Mouse (Mus musculus) heart, embryonic 15.5 days (tissue): ENCODE measurements around the gene Gnas. TPM values are rescaled to one million over a fixed set of nuclear protein-coding genes. Genes with fewer than 3 reads are reported as not detected.
"Not testable (repeated sequence)": the region's sequence is repeated elsewhere in the genome, so short reads cannot be mapped to it uniquely, and the experiment has no call there.

Source experiments
- ATAC-seq: fragments of 200-750 bp; cut with Nextera tagmentation; replicated peaks from 2 replicates; pipeline ENCODE4 v1.8.0; 2017; ENCODE audit warnings: low read depth, moderate TSS enrichment; ENCODE audit not compliant: insufficient number of reproducible peaks, insufficient read depth, low FRiP score
- H3K27ac ChIP-seq: fragments of 300-500 bp; sonication (generic); 2 replicates; pipeline ENCODE4 v1.5.1; 2015; ENCODE audit warnings: mild to moderate bottlenecking, inconsistent platforms
- H3K27me3 ChIP-seq: fragments of 300-500 bp; sonication (generic); 2 replicates; pipeline ENCODE4 v1.6.1; 2015; ENCODE audit warnings: inconsistent platforms
- H3K36me3 ChIP-seq: fragments of 300-500 bp; sonication (generic); 2 replicates; pipeline ENCODE4 v1.6.1; 2015; ENCODE audit warnings: mild to moderate bottlenecking, inconsistent platforms
- H3K4me1 ChIP-seq: fragments of 300-500 bp; sonication (generic); replicated peaks from 2 replicates; pipeline ENCODE4 v1.6.1; 2015; ENCODE audit warnings: inconsistent platforms
- H3K4me2 ChIP-seq: fragments of 300-500 bp; sonication (generic); 2 replicates; pipeline ENCODE4 v1.6.1; 2015; ENCODE audit warnings: inconsistent platforms, mild to moderate bottlenecking, moderate library complexity
- H3K4me3 ChIP-seq: fragments of 300-500 bp; sonication (generic); 2 replicates; pipeline ENCODE4 v1.5.1; 2015; ENCODE audit warnings: mild to moderate bottlenecking, inconsistent platforms
- H3K9ac ChIP-seq: fragments of 300-500 bp; sonication (generic); 2 replicates; pipeline ENCODE4 v1.6.1; 2015; ENCODE audit warnings: mild to moderate bottlenecking, inconsistent platforms
- H3K9me3 ChIP-seq: fragments of 300-500 bp; sonication (generic); replicated peaks from 2 replicates; pipeline ENCODE4 v1.6.1; 2016; ENCODE audit warnings: inconsistent platforms
- WGBS: fragments of 180-500 bp; shearing (Covaris S2); methylation state at CpG from one replicate; pipeline ENCODE4 v1.1.7; 2015; ENCODE audit warnings: mixed read lengths; 5-methylcytosine and 5-hydroxymethylcytosine counted together
- polyA plus RNA-seq: library from polyadenylated mRNA; unstranded; fragments of >200 nt; fragmentation: Nextera tagmentation; extraction: Ambion mirVana; gene quantifications from 2 replicates; pipeline ENCODE4 v1.2.1, GENCODE M21; 2015

Gnas gene
- polyA plus RNA-seq, 1 experiment from 2014 or later = 1,401 TPM

- WGBS = 37% methylated on average over 5 of the region's 5 CpGs
- H3K4me3 ChIP-seq = no peak overlapping the region
- peaks cover 8% of the 10 kb centered on the region for H3K27me3 ChIP-seq
- H3K36me3 ChIP-seq = no peaks in the 10 kb centered on the region
- H3K9ac ChIP-seq = no peak overlapping the region
- H3K27ac ChIP-seq = no peak overlapping the region
- no peak for ATAC-seq
- no peaks in the 10 kb centered on the region for H3K4me1 ChIP-seq
- H3K9me3 ChIP-seq = no peaks in the 10 kb centered on the region; the same call in 1 of the 2 replicates
- H3K4me2 ChIP-seq = no peak overlapping the region
Measured at GRCm38 (mm10) chr2:174305646-174306045, 21.5 kb downstream of the Gnas start.

DNA sequence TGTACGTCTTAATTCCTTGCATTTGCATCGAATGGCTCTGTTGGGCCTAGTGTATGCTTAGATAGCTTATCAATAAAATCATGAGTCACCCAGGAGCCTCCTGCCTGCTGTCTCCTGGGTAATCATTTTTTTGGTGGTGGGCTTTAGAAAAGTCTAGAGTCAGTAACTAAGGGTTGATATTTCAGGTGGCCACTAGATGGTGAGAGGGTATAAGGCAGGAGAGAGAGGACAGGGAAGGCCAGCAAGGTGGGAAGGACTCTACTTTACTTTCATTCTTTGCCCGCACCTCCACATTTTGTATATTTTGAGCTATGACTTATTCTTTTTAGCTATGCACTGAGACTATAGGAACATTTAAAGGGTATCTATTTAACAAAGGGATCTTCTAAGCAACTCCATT, 23.8 kb downstream of the Gnas start:
- no peak for ATAC-seq
- Histone ChIP-seq H3K27me3 (peaks cover 3% of the 10 kb centered on the region; the same call in 1 of the 2 replicates), H3K4me1 (peaks cover 5% of the 10 kb centered on the region), H3K9me3 (no peaks in the 10 kb centered on the region), H3K9ac (no peak overlapping the region), H3K4me2 (no peak overlapping the region), H3K4me3 (no peak overlapping the region), H3K27ac (no peak overlapping the region), H3K36me3 (no peaks in the 10 kb centered on the region)
- 49% methylated on average over 3 of the region's 3 CpGs for whole genome bisulfite sequencing

- H3K4me2 ChIP-seq = no peak overlapping the region
- H3K9me3 ChIP-seq = no peaks in the 10 kb centered on the region
- no peak overlapping the region for H3K27ac ChIP-seq
- no peak overlapping the region for H3K9ac ChIP-seq
- no peaks in the 10 kb centered on the region for H3K36me3 ChIP-seq
- H3K27me3 ChIP-seq = peaks cover 3% of the 10 kb centered on the region; the same call in 1 of the 2 replicates
- H3K4me1 ChIP-seq = peaks cover 5% of the 10 kb centered on the region
- ATAC-seq = no peak
- WGBS = 13% methylated on average over 7 of the region's 7 CpGs
- no peak overlapping the region for H3K4me3 ChIP-seq
Measured at GRCm38 (mm10) chr2:174310913-174311514, 26.9 kb downstream of the Gnas start.

DNA sequence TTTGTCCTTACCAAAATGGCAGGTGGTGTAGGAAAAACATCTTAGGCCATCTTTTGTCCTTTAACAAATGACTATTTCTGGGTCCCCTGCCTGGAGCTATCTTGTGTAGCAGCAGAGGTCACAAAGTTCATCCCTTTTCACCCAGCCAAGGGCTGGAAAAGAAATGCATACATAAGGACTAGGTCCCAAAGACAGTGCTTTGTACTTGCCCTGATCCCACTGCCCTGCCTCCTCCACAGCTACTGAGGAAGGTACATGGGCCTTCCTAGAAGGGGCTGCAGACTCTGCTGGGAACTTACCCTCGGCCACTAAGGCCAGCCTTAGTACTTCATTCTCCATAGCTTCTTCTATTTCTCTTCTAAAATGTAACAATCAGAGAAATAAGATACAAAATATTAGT, 27.5 kb downstream of the Gnas start:
- Histone ChIP-seq H3K36me3 (no peaks in the 10 kb centered on the region), H3K27ac (no peak overlapping the region), H3K4me2 (no peak overlapping the region), H3K27me3 (peaks cover 3% of the 10 kb centered on the region; the same call in 1 of the 2 replicates), H3K4me3 (no peak overlapping the region), H3K9me3 (no peaks in the 10 kb centered on the region), H3K4me1 (peaks cover 5% of the 10 kb centered on the region), H3K9ac (no peak overlapping the region)
- no peak for ATAC-seq
- WGBS = 77% methylated on average over 1 of the region's 1 CpGs

- H3K9ac ChIP-seq = no peak overlapping the region
- no peaks in the 10 kb centered on the region for H3K36me3 ChIP-seq
- no peak overlapping the region for H3K27ac ChIP-seq
Measured at GRCm38 (mm10) chr2:174312118-174312647, 28.1 kb downstream of the Gnas start.

DNA sequence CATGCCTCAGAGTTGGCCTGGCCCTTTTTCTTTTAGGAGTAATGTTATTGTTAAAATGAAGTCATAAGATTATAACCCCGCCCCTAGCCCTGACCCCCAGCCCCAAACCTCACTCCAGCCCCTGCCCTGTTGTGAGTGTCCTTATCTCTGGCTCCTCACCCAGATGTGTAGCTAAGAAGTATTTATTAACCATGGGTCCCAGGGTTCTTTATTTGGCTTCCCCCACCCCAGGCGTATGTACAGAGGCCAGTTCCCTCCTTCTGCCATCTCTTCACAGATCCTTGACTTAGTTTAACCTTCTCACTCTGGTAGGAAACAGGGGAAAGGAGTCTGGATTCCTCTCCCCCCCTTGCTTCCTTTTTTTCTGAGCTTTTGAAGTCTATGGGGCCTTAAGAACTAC, 28.5 kb downstream of the Gnas start:
- Histone ChIP-seq H3K4me2 (no peak overlapping the region), H3K4me3 (no peak overlapping the region), H3K4me1 (peaks cover 5% of the 10 kb centered on the region), H3K27ac (no peak overlapping the region), H3K36me3 (no peaks in the 10 kb centered on the region), H3K9ac (no peak overlapping the region), H3K27me3 (peaks cover 3% of the 10 kb centered on the region; the same call in 1 of the 2 replicates), H3K9me3 (no peaks in the 10 kb centered on the region)
- 74% methylated on average over 2 of the region's 2 CpGs for WGBS
- no peak for ATAC-seq

More at GRCm38 (mm10) chr2:174312118-174312647, 28.1 kb downstream of the Gnas start:
- no peak overlapping the region for H3K4me3 ChIP-seq
- peaks cover 5% of the 10 kb centered on the region for H3K4me1 ChIP-seq
- no peak; the same call in 1 of the 2 replicates for ATAC-seq
- 32% methylated on average over 4 of the region's 4 CpGs for WGBS
- no peak overlapping the region for H3K4me2 ChIP-seq
- H3K27me3 ChIP-seq = peaks cover 3% of the 10 kb centered on the region; the same call in 1 of the 2 replicates
- no peaks in the 10 kb centered on the region for H3K9me3 ChIP-seq

GRCm38 (mm10) chr2:174315445-174315844, 31.3 kb downstream of the Gnas start:
- not testable (repeated sequence) for H3K36me3 ChIP-seq, H3K4me3 ChIP-seq, H3K27me3 ChIP-seq, H3K27ac ChIP-seq, H3K4me1 ChIP-seq, H3K9ac ChIP-seq, H3K9me3 ChIP-seq, ATAC-seq, H3K4me2 ChIP-seq

DNA sequence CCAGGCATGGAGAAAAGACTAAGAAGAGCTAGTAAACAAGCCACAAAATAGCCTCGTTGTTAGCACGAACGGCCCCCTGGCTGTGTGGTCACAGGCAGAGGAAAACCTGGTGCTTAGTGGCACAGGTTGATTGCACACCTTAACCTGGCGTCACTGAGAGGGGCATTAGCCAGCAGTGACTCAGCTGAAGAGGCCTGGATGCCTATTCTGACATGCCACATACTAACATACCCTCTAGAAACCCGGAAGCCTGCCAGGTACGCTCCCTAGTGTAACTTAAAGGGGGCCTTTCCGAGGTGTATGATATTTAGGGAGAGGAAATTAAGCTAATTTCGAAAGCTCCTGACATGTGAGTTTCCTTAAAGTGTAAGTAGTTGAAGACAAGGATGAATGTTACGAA, 32.5 kb downstream of the Gnas start:
- H3K9ac ChIP-seq = no peak overlapping the region
- H3K4me3 ChIP-seq = no peak overlapping the region
- no peaks in the 10 kb centered on the region for H3K36me3 ChIP-seq
- H3K27me3 ChIP-seq = no peaks in the 10 kb centered on the region
- no peak for ATAC-seq
- H3K4me2 ChIP-seq = no peak overlapping the region
- H3K4me1 ChIP-seq = peaks cover 3% of the 10 kb centered on the region; the same call in 1 of the 2 replicates
- H3K27ac ChIP-seq = no peak overlapping the region
- 90% methylated on average over 9 of the region's 9 CpGs for WGBS
- no peaks in the 10 kb centered on the region for H3K9me3 ChIP-seq

GRCm38 (mm10) chr2:174325989-174326388, 41.9 kb downstream of the Gnas start:
- WGBS = 70% methylated on average over 4 of the region's 4 CpGs
- no peaks in the 10 kb centered on the region for H3K27me3 ChIP-seq
- H3K4me3 ChIP-seq = no peak overlapping the region
- no peaks in the 10 kb centered on the region for H3K9me3 ChIP-seq
- no peaks in the 10 kb centered on the region; the same call in 1 of the 2 replicates for H3K36me3 ChIP-seq
- ATAC-seq = no peak
- H3K27ac ChIP-seq = no peak overlapping the region
- no peak overlapping the region for H3K9ac ChIP-seq
- H3K4me1 ChIP-seq = peaks cover 8% of the 10 kb centered on the region
- peak overlapping the region; percentile 70; the same call in 1 of the 2 replicates for H3K4me2 ChIP-seq

DNA sequence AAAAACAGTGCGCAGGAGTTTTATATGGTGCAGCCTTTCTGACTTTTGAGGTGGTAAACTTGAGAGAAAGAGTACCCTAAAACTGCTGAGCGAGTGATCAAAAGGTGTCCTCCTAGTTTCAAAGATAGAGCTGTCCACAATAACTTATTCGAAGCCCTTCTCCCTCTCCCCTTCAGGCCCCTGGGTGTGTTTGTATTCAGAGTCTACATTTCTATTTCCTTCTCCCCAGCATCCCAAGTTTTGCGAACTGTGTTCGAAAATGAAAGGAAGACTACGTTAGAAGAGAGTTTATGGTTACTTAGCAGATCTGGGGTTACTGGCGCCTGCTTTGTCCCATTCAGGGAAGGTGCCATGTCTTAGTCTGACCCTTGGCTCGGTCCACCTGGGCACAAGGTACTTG, 42.4 kb downstream of the Gnas start:
- H3K36me3 ChIP-seq = no peaks in the 10 kb centered on the region; the same call in 1 of the 2 replicates
- H3K4me1 ChIP-seq = peaks cover 8% of the 10 kb centered on the region
- peak overlapping the region; percentile 70 for H3K4me2 ChIP-seq
- no peaks in the 10 kb centered on the region for H3K9me3 ChIP-seq
- H3K4me3 ChIP-seq = peak overlapping the region; percentile 97
- no peak for ATAC-seq
- H3K27ac ChIP-seq = no peak overlapping the region
- no peak overlapping the region; the same call in 1 of the 2 replicates for H3K9ac ChIP-seq
- 65% methylated on average over 8 of the region's 8 CpGs for WGBS
- H3K27me3 ChIP-seq = no peaks in the 10 kb centered on the region

GRCm38 (mm10) chr2:174327295-174327981, 43.3 kb downstream of the Gnas start:
- 48% methylated on average over 64 of the region's 64 CpGs for whole genome bisulfite sequencing
- 0 out of 2 replicates have a peak, but pooled peaks have one; percentile 23 for ATAC-seq
- peak overlapping the region; percentile 62 for H3K27ac ChIP-seq

More at GRCm38 (mm10) chr2:174327295-174327981, 43.3 kb downstream of the Gnas start:
- Histone ChIP-seq H3K4me3 (peak overlapping the region; percentile 97), H3K9me3 (no peaks in the 10 kb centered on the region), H3K36me3 (no peaks in the 10 kb centered on the region; the same call in 1 of the 2 replicates), H3K4me2 (peak overlapping the region; percentile 70), H3K27me3 (no peaks in the 10 kb centered on the region), H3K9ac (peak overlapping the region; percentile 100), H3K4me1 (peaks cover 15% of the 10 kb centered on the region)
